Mouse (Mus musculus): ENCODE data around the gene Ccdc60.

GRCm38 (mm10) chr5:116165203-116165888 lies 123.4 kb downstream of the Ccdc60 start:
- TF ChIP-seq POLR2A (IDR thresholded peaks at IDR 0.05; ENCODE audit: low read depth, low read length) (no peak), CTCF (conservative IDR thresholded peaks at IDR 0.05; ENCODE audit: insufficient read depth, insufficient read length, low read depth, low read length) (no peak)

Data from kidney, adult 2 months (tissue).